Mouse (Mus musculus): Measurements from ENCODE around the gene Kdelr2. TPM values are rescaled to one million over a fixed set of nuclear protein-coding genes. Genes with fewer than 3 reads are reported as not detected.
"Not testable (repeated sequence)": the region's sequence is repeated elsewhere in the genome, so short reads cannot be mapped to it uniquely, and the experiment has no call there.

Gene Kdelr2
- polyA plus RNA-seq, 1 experiment from 2014 or later, result 187 TPM

- 81% methylated on average over 7 of the region's 7 CpGs for WGBS
- Histone ChIP-seq H3K9me3 (ENCODE audit: control insufficient read depth, low read length) (no peaks in the 10 kb centered on the region), H3K9ac (ENCODE audit: low read length) (no peak overlapping the region), H3K4me3 (ENCODE audit: low read depth, low read length) (no peak overlapping the region), H3K27me3 (ENCODE audit: control insufficient read depth, insufficient read depth, low read length) (no peaks in the 10 kb centered on the region), H3K4me2 (no peak overlapping the region), H3K4me1 (ENCODE audit: control insufficient read depth, insufficient read depth, low read length) (no peaks in the 10 kb centered on the region), H3K36me3 (ENCODE audit: control insufficient read depth, insufficient read depth, low read length) (no peaks in the 10 kb centered on the region), H3K27ac (ENCODE audit: low read depth, low read length) (no peak overlapping the region)
- DNase-seq (ENCODE audit: low spot score, missing footprints), result no peak
- ATAC-seq (ENCODE audit: low FRiP score), result no peak
Measured at GRCm38 (mm10) chr5:143394184-143394583, 9.5 kb upstream of the Kdelr2 start.

- H3K36me3 ChIP-seq (ENCODE audit: control insufficient read depth, insufficient read depth, low read length); H3K27ac ChIP-seq (ENCODE audit: low read depth, low read length); H3K9me3 ChIP-seq (ENCODE audit: control insufficient read depth, low read length); H3K4me3 ChIP-seq (ENCODE audit: low read depth, low read length); H3K4me1 ChIP-seq (ENCODE audit: control insufficient read depth, insufficient read depth, low read length); ATAC-seq (ENCODE audit: low FRiP score); H3K9ac ChIP-seq (ENCODE audit: low read length); H3K4me2 ChIP-seq; H3K27me3 ChIP-seq (ENCODE audit: control insufficient read depth, insufficient read depth, low read length): not testable (repeated sequence)
- WGBS, result 90% methylated on average over 2 of the region's 2 CpGs
- DNase-seq (ENCODE audit: low spot score, missing footprints), result peak; percentile 84
Measured at GRCm38 (mm10) chr5:143394966-143395365, 8.7 kb upstream of the Kdelr2 start.

- Histone ChIP-seq H3K9ac (ENCODE audit: low read length) (no peak overlapping the region), H3K4me3 (ENCODE audit: low read depth, low read length) (no peak overlapping the region), H3K4me1 (ENCODE audit: control insufficient read depth, insufficient read depth, low read length) (no peaks in the 10 kb centered on the region), H3K9me3 (ENCODE audit: control insufficient read depth, low read length) (no peaks in the 10 kb centered on the region), H3K36me3 (ENCODE audit: control insufficient read depth, insufficient read depth, low read length) (no peaks in the 10 kb centered on the region), H3K27me3 (ENCODE audit: control insufficient read depth, insufficient read depth, low read length) (no peaks in the 10 kb centered on the region), H3K27ac (ENCODE audit: low read depth, low read length) (no peak overlapping the region), H3K4me2 (no peak overlapping the region)
- 44% methylated on average over 2 of the region's 2 CpGs for WGBS
- DNase-seq (ENCODE audit: low spot score, missing footprints), result peak; percentile 76
- no peak for ATAC-seq (ENCODE audit: low FRiP score)
Measured at GRCm38 (mm10) chr5:143395649-143396048, 8.0 kb upstream of the Kdelr2 start.

GRCm38 (mm10) chr5:143400501-143400900 lies 3.1 kb upstream of the Kdelr2 start:
- WGBS, result 91% methylated on average over 12 of the region's 12 CpGs
- no peak overlapping the region for H3K9ac ChIP-seq (ENCODE audit: low read length)
- H3K27me3 ChIP-seq (ENCODE audit: control insufficient read depth, insufficient read depth, low read length), result no peaks in the 10 kb centered on the region
- no peak overlapping the region for H3K4me3 ChIP-seq (ENCODE audit: low read depth, low read length)
- H3K4me1 ChIP-seq (ENCODE audit: control insufficient read depth, insufficient read depth, low read length), result peaks cover 11% of the 10 kb centered on the region
- no peaks in the 10 kb centered on the region for H3K36me3 ChIP-seq (ENCODE audit: control insufficient read depth, insufficient read depth, low read length)
- H3K27ac ChIP-seq (ENCODE audit: low read depth, low read length), result no peak overlapping the region
- DNase-seq (ENCODE audit: low spot score, missing footprints), result no peak
- H3K4me2 ChIP-seq, result no peak overlapping the region
- no peaks in the 10 kb centered on the region for H3K9me3 ChIP-seq (ENCODE audit: control insufficient read depth, low read length)
- no peak for ATAC-seq (ENCODE audit: low FRiP score)

- no peaks in the 10 kb centered on the region for H3K27me3 ChIP-seq (ENCODE audit: control insufficient read depth, insufficient read depth, low read length)
- no peaks in the 10 kb centered on the region for H3K9me3 ChIP-seq (ENCODE audit: control insufficient read depth, low read length)
- no peak overlapping the region for H3K27ac ChIP-seq (ENCODE audit: low read depth, low read length)
- peaks cover 11% of the 10 kb centered on the region for H3K4me1 ChIP-seq (ENCODE audit: control insufficient read depth, insufficient read depth, low read length)
- 86% methylated on average over 2 of the region's 2 CpGs for WGBS
- no peaks in the 10 kb centered on the region for H3K36me3 ChIP-seq (ENCODE audit: control insufficient read depth, insufficient read depth, low read length)
- ATAC-seq (ENCODE audit: low FRiP score), result no peak
- no peak overlapping the region for H3K4me3 ChIP-seq (ENCODE audit: low read depth, low read length)
- DNase-seq (ENCODE audit: low spot score, missing footprints), result peak; percentile 75
- H3K9ac ChIP-seq (ENCODE audit: low read length), result no peak overlapping the region
- no peak overlapping the region for H3K4me2 ChIP-seq
Measured at GRCm38 (mm10) chr5:143401556-143401955, 2.1 kb upstream of the Kdelr2 start.

GRCm38 (mm10) chr5:143404148-143404930 lies 701 bp downstream of the Kdelr2 start:
- WGBS, result 8% methylated on average over 34 of the region's 34 CpGs
- Histone ChIP-seq H3K4me1 (ENCODE audit: control insufficient read depth, insufficient read depth, low read length) (peaks cover 11% of the 10 kb centered on the region), H3K9me3 (ENCODE audit: control insufficient read depth, low read length) (no peaks in the 10 kb centered on the region), H3K36me3 (ENCODE audit: control insufficient read depth, insufficient read depth, low read length) (no peaks in the 10 kb centered on the region; the same call in none of the 2 replicates), H3K4me3 (ENCODE audit: low read depth, low read length) (peak overlapping the region; percentile 85), H3K27ac (ENCODE audit: low read depth, low read length) (peak overlapping the region; percentile 46; the same call in 1 of the 2 replicates), H3K9ac (ENCODE audit: low read length) (peak overlapping the region; percentile 81), H3K4me2 (peak overlapping the region; percentile 72), H3K27me3 (ENCODE audit: control insufficient read depth, insufficient read depth, low read length) (no peaks in the 10 kb centered on the region)
- DNase-seq (ENCODE audit: low spot score, missing footprints) (peak; percentile 87), ATAC-seq (ENCODE audit: low FRiP score) (peak; percentile 14; the same call in 1 of the 2 replicates)

GRCm38 (mm10) chr5:143405200-143405599 lies 1.6 kb downstream of the Kdelr2 start:
- H3K36me3 ChIP-seq (ENCODE audit: control insufficient read depth, insufficient read depth, low read length), result no peaks in the 10 kb centered on the region; the same call in none of the 2 replicates
- no peak for ATAC-seq (ENCODE audit: low FRiP score)
- H3K27me3 ChIP-seq (ENCODE audit: control insufficient read depth, insufficient read depth, low read length), result no peaks in the 10 kb centered on the region
- H3K4me2 ChIP-seq, result peak overlapping the region; percentile 72; the same call in 1 of the 2 replicates
- DNase-seq (ENCODE audit: low spot score, missing footprints), result peak; percentile 69
- no peak overlapping the region for H3K4me3 ChIP-seq (ENCODE audit: low read depth, low read length)
- H3K9ac ChIP-seq (ENCODE audit: low read length), result no peak overlapping the region
- peaks cover 11% of the 10 kb centered on the region for H3K4me1 ChIP-seq (ENCODE audit: control insufficient read depth, insufficient read depth, low read length)
- no peak overlapping the region for H3K27ac ChIP-seq (ENCODE audit: low read depth, low read length)
- 90% methylated on average over 9 of the region's 9 CpGs for WGBS
- H3K9me3 ChIP-seq (ENCODE audit: control insufficient read depth, low read length), result no peaks in the 10 kb centered on the region

- H3K9ac ChIP-seq (ENCODE audit: low read length), result no peak overlapping the region
- H3K4me1 ChIP-seq (ENCODE audit: control insufficient read depth, insufficient read depth, low read length), result peaks cover 11% of the 10 kb centered on the region
- H3K36me3 ChIP-seq (ENCODE audit: control insufficient read depth, insufficient read depth, low read length), result no peaks in the 10 kb centered on the region; the same call in none of the 2 replicates
- H3K4me2 ChIP-seq, result no peak overlapping the region
- no peaks in the 10 kb centered on the region for H3K9me3 ChIP-seq (ENCODE audit: control insufficient read depth, low read length)
- DNase-seq (ENCODE audit: low spot score, missing footprints) (peak; percentile 70), ATAC-seq (ENCODE audit: low FRiP score) (no peak)
- WGBS, result 96% methylated on average over 9 of the region's 9 CpGs
- H3K27ac ChIP-seq (ENCODE audit: low read depth, low read length), result no peak overlapping the region
- no peak overlapping the region for H3K4me3 ChIP-seq (ENCODE audit: low read depth, low read length)
- H3K27me3 ChIP-seq (ENCODE audit: control insufficient read depth, insufficient read depth, low read length), result no peaks in the 10 kb centered on the region
Measured at GRCm38 (mm10) chr5:143406548-143406947, 2.9 kb downstream of the Kdelr2 start.

GRCm38 (mm10) chr5:143409239-143409638 lies 5.6 kb downstream of the Kdelr2 start:
- DNase-seq (ENCODE audit: low spot score, missing footprints), result peak; percentile 47
- no peak overlapping the region for H3K4me2 ChIP-seq
- peaks cover 9% of the 10 kb centered on the region for H3K4me1 ChIP-seq (ENCODE audit: control insufficient read depth, insufficient read depth, low read length)
- H3K9ac ChIP-seq (ENCODE audit: low read length), result no peak overlapping the region
- no peaks in the 10 kb centered on the region for H3K27me3 ChIP-seq (ENCODE audit: control insufficient read depth, insufficient read depth, low read length)
- peaks cover 9% of the 10 kb centered on the region for H3K36me3 ChIP-seq (ENCODE audit: control insufficient read depth, insufficient read depth, low read length)
- ATAC-seq (ENCODE audit: low FRiP score), result no peak
- no peaks in the 10 kb centered on the region for H3K9me3 ChIP-seq (ENCODE audit: control insufficient read depth, low read length)
- H3K4me3 ChIP-seq (ENCODE audit: low read depth, low read length), result no peak overlapping the region
- no peak overlapping the region for H3K27ac ChIP-seq (ENCODE audit: low read depth, low read length)
- 84% methylated on average over 3 of the region's 3 CpGs for WGBS

Data from midbrain, embryonic 11.5 days (tissue).